Mouse (Mus musculus) midbrain, postnatal 0 days (tissue): Measurements from ENCODE around the gene Psmb5. TPM values are rescaled to one million over a fixed set of nuclear protein-coding genes. Genes with fewer than 3 reads are reported as not detected.

Experiments used
- ATAC-seq: fragments of 200-750 bp; cut with Nextera tagmentation; 2 replicates; pipeline ENCODE4 v1.8.0; 2017; ENCODE audit warnings: moderate number of reproducible peaks, mild to moderate bottlenecking, moderate TSS enrichment, moderate library complexity; ENCODE audit not compliant: low FRiP score
- DNase-seq: peaks from one replicate; pipeline ENCODE4 v3.0.0-alpha.2; 2015; ENCODE audit warnings: low spot score
- H3K27ac ChIP-seq: fragments of 300-500 bp; sonication (generic); 2 replicates; pipeline ENCODE4 v1.5.1; 2014; ENCODE audit warnings: low read depth, mild to moderate bottlenecking, low read length, mixed read lengths
- H3K27me3 ChIP-seq: fragments of 300-500 bp; sonication (generic); 2 replicates; pipeline ENCODE4 v1.6.1; 2014; ENCODE audit warnings: low read length, control low read depth, mixed read lengths; ENCODE audit not compliant: insufficient read depth
- H3K36me3 ChIP-seq: fragments of 300-500 bp; sonication (generic); 2 replicates; pipeline ENCODE4 v1.6.1; 2014; ENCODE audit warnings: low read length, control low read depth, mixed read lengths; ENCODE audit not compliant: insufficient read depth
- H3K4me1 ChIP-seq: fragments of 300-500 bp; sonication (generic); 2 replicates; pipeline ENCODE4 v1.6.1; 2014; ENCODE audit warnings: mild to moderate bottlenecking, control low read depth, antibody characterized with exemption, low read length, mixed read lengths; ENCODE audit not compliant: insufficient read depth
- H3K4me2 ChIP-seq: fragments of 300-500 bp; sonication (generic); 2 replicates; pipeline ENCODE4 v1.6.1; 2014; ENCODE audit warnings: low read depth, mild to moderate bottlenecking, low read length, mixed read lengths; ENCODE audit not compliant: poor library complexity, severe bottlenecking
- H3K4me3 ChIP-seq: fragments of 300-500 bp; sonication (generic); 2 replicates; pipeline ENCODE4 v1.5.1; 2014; ENCODE audit warnings: low read depth, mild to moderate bottlenecking, low read length, moderate library complexity
- H3K9ac ChIP-seq: fragments of 300-500 bp; sonication (generic); replicated peaks from 2 replicates; pipeline ENCODE4 v1.6.1; 2014; ENCODE audit warnings: mild to moderate bottlenecking, low read length, moderate library complexity, mixed read lengths; ENCODE audit not compliant: poor library complexity, severe bottlenecking
- H3K9me3 ChIP-seq: fragments of 300-500 bp; sonication (generic); 2 replicates; pipeline ENCODE4 v1.6.1; 2016; ENCODE audit warnings: low read length, control low read depth
- CTCF ChIP-seq: IDR thresholded peaks from 2 replicates; pipeline ENCODE4 v1.5.1; 2016; ENCODE audit warnings: antibody characterized with exemption, mild to moderate bottlenecking
- WGBS: fragments of 180-500 bp; shearing (Covaris S2); extraction: QIAGEN DNeasy Blood & Tissue Kit; methylation state at CpG from one replicate; pipeline ENCODE4 v1.1.7; 2014; 5-methylcytosine and 5-hydroxymethylcytosine counted together
- polyA plus RNA-seq: library from polyadenylated mRNA; unstranded; fragments of >200 nt; fragmentation: Nextera tagmentation; extraction: Ambion mirVana; gene quantifications from 2 replicates; pipeline ENCODE4 v1.2.1, GENCODE M21; 2015
- total RNA-seq: library from RNA; depleted of rRNA; stranded (reverse); fragments of >200 nt; gene quantifications from 2 replicates; pipeline ENCODE4 v1.2.3, GENCODE M21; 2014

The Psmb5 gene
- total and polyA plus RNA-seq, 2 experiments from 2014 or later = 197 to 404 TPM

- Histone ChIP-seq H3K36me3 (peaks cover 30% of the 10 kb centered on the region), H3K27ac (no peak overlapping the region), H3K9ac (0 out of 2 replicates have a peak overlapping the region, but pooled peaks have one; percentile 13), H3K4me1 (peaks cover 3% of the 10 kb centered on the region), H3K9me3 (no peaks in the 10 kb centered on the region), H3K27me3 (no peaks in the 10 kb centered on the region), H3K4me2 (no peak overlapping the region), H3K4me3 (no peak overlapping the region)
- TF ChIP-seq CTCF = peak; percentile 98
- WGBS = 65% methylated on average over 23 of the region's 23 CpGs
- peak; percentile 97 for DNase-seq
- ATAC-seq = peak; percentile 49
These were observed 33.0 kb upstream of the Psmb5 start for GRCm38 (mm10) chr14:54650621-54651454.

DNA sequence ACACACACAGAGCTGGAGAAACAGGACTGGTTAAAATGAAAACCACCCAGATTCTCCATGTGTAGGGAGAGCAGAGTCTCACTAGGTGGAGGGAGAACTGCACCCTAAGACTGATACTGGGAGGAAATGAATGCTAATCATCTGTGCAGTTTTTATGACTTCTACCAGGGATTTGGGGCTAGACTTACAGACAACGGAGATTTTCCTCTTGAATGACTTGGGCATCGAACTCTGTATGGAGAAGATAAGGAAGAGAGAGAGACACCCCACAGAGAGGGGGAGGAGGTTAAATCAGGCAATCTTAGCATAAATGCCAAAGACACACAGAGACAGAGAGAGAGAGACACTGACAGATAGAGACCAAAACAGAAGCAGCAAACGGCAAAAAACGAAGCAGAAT lies 30.1 kb upstream of the Psmb5 start:
- no peak for TF ChIP-seq CTCF
- no peak overlapping the region for H3K9ac ChIP-seq
- WGBS = 60% methylated on average over 4 of the region's 4 CpGs
- H3K4me1 ChIP-seq = no peaks in the 10 kb centered on the region; the same call in none of the 2 replicates
- no peak overlapping the region for H3K4me3 ChIP-seq
- H3K27ac ChIP-seq = no peak overlapping the region
- ATAC-seq = no peak
- no peak for DNase-seq
- H3K9me3 ChIP-seq = no peaks in the 10 kb centered on the region
- no peak overlapping the region for H3K4me2 ChIP-seq
- H3K36me3 ChIP-seq = peaks cover 56% of the 10 kb centered on the region
- no peaks in the 10 kb centered on the region for H3K27me3 ChIP-seq

DNA sequence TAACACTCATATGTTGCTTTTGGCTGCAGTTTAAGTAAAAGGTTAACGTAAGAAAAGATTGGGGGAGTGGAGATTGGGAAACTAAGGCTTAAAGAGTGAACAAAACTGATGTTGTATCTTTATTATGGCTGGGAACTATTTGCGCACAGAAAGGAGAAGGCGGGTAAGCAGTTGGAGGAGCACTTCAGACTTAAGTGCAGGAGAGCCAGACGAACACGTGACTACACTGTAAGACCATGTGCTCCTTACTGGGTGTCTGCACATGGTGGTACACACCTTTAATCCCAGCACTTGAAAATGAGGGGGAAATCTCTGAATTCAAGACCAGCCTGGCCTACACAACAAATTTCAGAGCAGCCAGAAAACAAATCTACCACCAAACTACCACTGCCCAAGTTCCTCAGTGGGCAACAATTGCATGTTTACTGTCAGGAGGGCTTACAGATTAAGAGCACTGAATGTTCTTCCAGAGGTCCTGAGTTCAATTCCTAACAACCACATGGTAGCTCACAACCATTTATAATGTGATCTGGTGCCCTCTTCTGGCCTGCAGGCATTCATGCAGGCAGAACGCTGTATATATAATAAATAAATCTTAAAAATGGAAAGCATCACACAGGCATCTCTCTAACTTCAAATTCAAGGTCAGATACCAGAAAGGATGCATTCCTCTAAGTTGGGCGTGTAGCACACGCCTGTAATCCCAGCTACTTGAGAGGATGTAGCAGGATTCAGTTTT lies 29.2 kb upstream of the Psmb5 start:
- Histone ChIP-seq H3K4me3 (no peak overlapping the region), H3K4me1 (no peaks in the 10 kb centered on the region; the same call in none of the 2 replicates), H3K36me3 (peaks cover 63% of the 10 kb centered on the region), H3K9ac (no peak overlapping the region), H3K9me3 (no peaks in the 10 kb centered on the region), H3K27ac (no peak overlapping the region), H3K4me2 (no peak overlapping the region), H3K27me3 (no peaks in the 10 kb centered on the region)
- DNase-seq = no peak
- 94% methylated on average over 8 of the region's 8 CpGs for WGBS
- peak; percentile 68 for TF ChIP-seq CTCF
- ATAC-seq = no peak

DNA sequence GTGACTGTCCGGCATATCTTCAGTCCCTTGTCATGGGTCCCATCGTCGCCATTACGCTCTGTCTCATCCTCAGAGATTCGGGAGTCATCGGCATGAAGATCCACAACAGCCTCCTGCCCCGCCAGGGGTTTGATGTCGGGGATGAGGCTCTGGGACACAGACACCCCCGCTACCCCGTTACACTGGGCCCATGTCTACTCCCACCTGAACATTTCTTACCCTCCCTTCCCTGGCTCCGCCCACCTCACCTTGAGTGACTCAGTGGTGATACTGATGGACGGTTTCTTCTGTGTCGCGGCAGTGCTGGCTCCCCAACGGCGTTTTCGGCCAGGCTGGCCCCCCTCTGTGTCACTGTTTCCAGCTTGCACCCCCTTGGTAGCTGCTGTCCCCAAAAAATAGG lies 28.6 kb upstream of the Psmb5 start:
- ATAC-seq (no peak), DNase-seq (no peak)
- TF ChIP-seq CTCF = no peak
- peaks cover 63% of the 10 kb centered on the region for H3K36me3 ChIP-seq
- H3K4me3 ChIP-seq = no peak overlapping the region
- no peaks in the 10 kb centered on the region; the same call in 1 of the 2 replicates for H3K4me1 ChIP-seq
- H3K9me3 ChIP-seq = no peaks in the 10 kb centered on the region
- H3K4me2 ChIP-seq = no peak overlapping the region
- WGBS = 94% methylated on average over 17 of the region's 17 CpGs
- H3K27ac ChIP-seq = no peak overlapping the region
- H3K9ac ChIP-seq = no peak overlapping the region
- H3K27me3 ChIP-seq = no peaks in the 10 kb centered on the region

DNA sequence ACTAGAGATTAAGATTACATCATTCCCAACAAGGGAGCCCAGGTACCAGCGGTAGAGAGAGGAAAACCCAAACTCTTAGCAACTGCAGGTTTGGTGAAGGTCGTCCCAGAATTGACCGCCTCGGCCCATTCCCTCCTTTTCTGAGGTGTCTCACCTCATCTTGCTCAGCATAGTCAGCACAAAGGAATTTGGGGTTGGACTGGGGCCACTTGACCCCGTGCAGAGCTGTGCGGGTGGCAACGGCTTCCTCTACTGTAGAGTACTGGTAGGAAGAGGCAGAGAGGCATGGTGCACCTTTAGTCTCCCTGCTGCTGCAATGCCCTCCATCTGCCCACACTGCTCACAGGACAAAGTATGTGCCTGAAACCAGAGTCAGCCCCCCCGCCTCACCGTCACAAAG lies 26.5 kb upstream of the Psmb5 start:
- Histone ChIP-seq H3K4me2 (no peak overlapping the region), H3K36me3 (peaks cover 48% of the 10 kb centered on the region), H3K4me1 (peaks cover 9% of the 10 kb centered on the region; the same call in 1 of the 2 replicates), H3K27ac (no peak overlapping the region), H3K4me3 (no peak overlapping the region), H3K9me3 (no peaks in the 10 kb centered on the region), H3K9ac (no peak overlapping the region), H3K27me3 (no peaks in the 10 kb centered on the region)
- 94% methylated on average over 9 of the region's 9 CpGs for WGBS
- no peak for TF ChIP-seq CTCF
- no peak for DNase-seq
- ATAC-seq = no peak

- Histone ChIP-seq H3K27ac (no peak overlapping the region), H3K9ac (no peak overlapping the region), H3K4me3 (no peak overlapping the region), H3K27me3 (no peaks in the 10 kb centered on the region), H3K9me3 (no peaks in the 10 kb centered on the region), H3K4me2 (no peak overlapping the region), H3K4me1 (peaks cover 9% of the 10 kb centered on the region; the same call in 1 of the 2 replicates), H3K36me3 (peaks cover 54% of the 10 kb centered on the region)
- ATAC-seq = no peak
- TF ChIP-seq CTCF = no peak
- 88% methylated on average over 2 of the region's 2 CpGs for WGBS
- DNase-seq = no peak
These were observed 25.2 kb upstream of the Psmb5 start for GRCm38 (mm10) chr14:54643011-54643410.
